Mouse (Mus musculus): Measurements from ENCODE around the gene Rc3h1. TPM values are rescaled to one million over a fixed set of nuclear protein-coding genes. Genes with fewer than 3 reads are reported as not detected.

Rc3h1 gene
- polyA plus RNA-seq (2012; ENCODE audit: low replicate concordance), result 0.42 and 1.5 TPM in 2 replicates

GRCm38 (mm10) chr1:160906057-160906557 lies at the start of gene Rc3h1:
Rc3h1 (plus strand) TSS chr1:160906418.

DNA sequence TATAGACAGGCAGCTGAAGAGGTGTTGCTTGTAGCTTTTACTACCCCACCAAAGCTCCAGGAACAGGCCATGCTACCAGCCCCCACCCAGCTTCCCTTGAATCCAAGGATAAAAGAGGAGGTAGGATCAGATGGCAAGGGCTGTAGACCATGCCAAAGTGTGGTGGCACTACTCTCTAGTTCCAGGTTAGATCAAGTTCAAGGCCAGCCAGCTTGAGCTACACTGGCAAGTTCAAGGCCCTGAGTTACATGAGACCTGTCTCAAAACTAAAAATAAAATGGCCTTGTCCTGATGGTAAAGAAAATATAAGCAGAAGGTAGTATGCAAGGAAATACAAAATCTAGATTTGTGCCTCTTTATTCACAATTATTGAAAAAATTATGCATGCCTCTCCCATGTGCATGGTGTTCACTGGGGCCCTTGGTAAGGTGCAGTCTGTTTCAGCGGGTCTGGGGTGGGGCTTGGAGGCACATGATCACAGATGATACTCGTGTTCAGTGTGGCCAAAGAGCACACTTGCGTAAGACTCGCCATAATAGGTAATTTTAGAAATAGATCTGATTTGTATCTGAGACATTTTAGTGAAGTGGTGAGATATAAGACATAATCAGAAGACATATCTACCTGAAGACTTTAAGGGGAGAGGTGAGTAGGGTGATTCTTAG lies 72.0 kb downstream of the Rc3h1 start, which contains the start of gene Serpinc1:
Serpinc1 (plus strand) TSS at position 515 of the 665 bp plus-strand sequence.

Other genes starting within 250 kb of the Rc3h1 start
- gene Rabgap1l, start 113.2 kb upstream of the Rc3h1 start, polyA plus RNA-seq (2012; ENCODE audit: low replicate concordance), result 7.0 and 9.3 TPM in 2 replicates
- gene Serpinc1, start 72.2 kb downstream of the Rc3h1 start, polyA plus RNA-seq (2012; ENCODE audit: low replicate concordance), result 0.05 TPM in 1 of 2 replicates, not detected in the other
- 0.27 and 0.38 TPM in 2 replicates for gene Zbtb37, start 128.4 kb downstream of the Rc3h1 start, polyA plus RNA-seq (2012; ENCODE audit: low replicate concordance)
- gene Dars2, start 164.2 kb downstream of the Rc3h1 start, polyA plus RNA-seq (2012; ENCODE audit: low replicate concordance), result 2.1 and 8.1 TPM in 2 replicates
- gene Cenpl, start 164.3 kb downstream of the Rc3h1 start, polyA plus RNA-seq (2012; ENCODE audit: low replicate concordance), result 8.1 and 26.3 TPM in 2 replicates
- 0.20 and 1.5 TPM in 2 replicates for gene Klhl20, start 225.1 kb downstream of the Rc3h1 start, polyA plus RNA-seq (2012; ENCODE audit: low replicate concordance)
- not detected in 2 replicates for gene Ankrd45, start 236.3 kb downstream of the Rc3h1 start, polyA plus RNA-seq (2012; ENCODE audit: low replicate concordance)